Mouse (Mus musculus) embryo, embryonic 10 days (tissue): ENCODE data around the gene Kyat1.
"Not testable (repeated sequence)": the region's sequence is repeated elsewhere in the genome, so short reads cannot be mapped to it uniquely, and the experiment has no call there.

ENCODE experiments used
- DNase-seq: peaks from one replicate; pipeline ENCODE4 v3.0.0-alpha.2; 2015; ENCODE audit warnings: low spot score

The Kyat1 gene

DNA sequence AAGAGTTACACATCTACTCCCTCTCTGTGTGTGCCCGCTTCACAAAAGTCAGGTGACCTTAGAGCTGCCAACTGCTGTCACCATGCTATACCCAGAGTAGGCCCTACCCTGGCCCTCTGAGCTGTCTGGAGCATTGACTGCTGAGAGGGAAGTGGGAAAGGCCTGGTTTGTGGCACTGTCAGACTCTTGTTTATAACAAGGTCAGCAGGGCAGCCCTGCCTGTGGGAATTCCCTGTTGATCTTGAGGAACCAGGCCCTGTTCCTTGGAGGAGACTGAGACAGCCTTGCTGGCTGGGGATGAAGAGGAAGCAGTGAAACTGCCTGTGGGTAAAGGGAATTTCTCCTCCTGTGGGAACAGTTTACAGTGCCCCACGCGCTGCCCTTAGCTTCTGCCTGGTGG, 9.1 kb upstream of the Kyat1 start:
- no peak for DNase-seq

DNA sequence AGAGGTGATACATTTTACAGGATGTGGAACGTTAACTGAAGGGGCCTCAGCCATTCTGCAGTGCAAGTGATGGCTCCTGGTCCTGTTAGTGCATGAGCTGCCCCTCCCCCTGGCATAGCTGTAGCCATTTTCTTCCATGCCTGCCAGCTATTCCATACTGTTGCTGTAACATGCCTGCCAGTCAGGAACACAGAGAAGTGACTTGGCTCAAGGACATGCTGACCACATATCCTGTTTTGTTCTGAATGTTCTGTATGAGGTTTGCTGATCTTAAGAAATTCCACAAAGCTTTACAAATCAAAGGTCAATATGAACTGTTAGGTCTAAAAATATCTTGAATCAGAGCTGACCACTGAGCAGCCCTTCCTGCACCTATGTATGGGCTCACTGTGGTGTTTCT, 7.3 kb upstream of the Kyat1 start:
- no peak for DNase-seq

GRCm38 (mm10) chr2:30212169-30212545, 6.5 kb upstream of the Kyat1 start:
- no peak for DNase-seq

DNA sequence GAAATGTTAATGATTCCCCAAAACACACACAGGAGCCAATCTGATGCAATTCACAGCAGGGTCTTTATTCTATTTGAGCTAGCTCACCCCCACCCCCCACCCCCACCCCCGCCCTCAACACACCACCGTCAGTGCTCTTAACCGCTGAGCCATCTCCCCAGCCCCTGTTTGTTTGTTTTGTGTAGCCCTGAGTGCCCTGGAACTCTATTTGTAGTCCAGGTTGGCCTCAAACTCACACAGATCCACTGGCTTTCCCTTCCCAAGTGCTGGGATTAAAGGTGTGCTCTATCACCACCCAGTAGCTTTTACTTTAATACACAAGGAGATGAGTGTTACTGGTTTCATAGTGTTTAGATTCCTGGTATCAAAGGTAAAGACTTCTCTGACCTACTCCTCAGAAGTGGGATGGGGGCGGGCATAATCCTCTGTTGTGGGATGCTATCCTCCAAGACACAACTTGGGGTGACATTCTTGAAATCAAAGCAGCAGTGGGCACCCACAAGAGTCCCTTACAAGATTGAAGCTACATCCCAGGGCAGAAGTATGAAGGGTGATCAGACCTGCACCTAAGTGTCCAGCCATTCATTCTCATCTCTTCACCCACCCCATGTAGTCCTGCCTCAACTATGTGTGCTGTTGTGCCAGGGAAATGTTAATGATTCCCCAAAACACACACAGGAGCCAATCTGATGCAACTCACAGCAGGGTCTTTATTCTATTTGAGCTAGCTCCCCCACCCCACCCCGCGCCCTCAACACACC, 5.9 kb upstream of the Kyat1 start:
- no peak for DNase-seq

DNA sequence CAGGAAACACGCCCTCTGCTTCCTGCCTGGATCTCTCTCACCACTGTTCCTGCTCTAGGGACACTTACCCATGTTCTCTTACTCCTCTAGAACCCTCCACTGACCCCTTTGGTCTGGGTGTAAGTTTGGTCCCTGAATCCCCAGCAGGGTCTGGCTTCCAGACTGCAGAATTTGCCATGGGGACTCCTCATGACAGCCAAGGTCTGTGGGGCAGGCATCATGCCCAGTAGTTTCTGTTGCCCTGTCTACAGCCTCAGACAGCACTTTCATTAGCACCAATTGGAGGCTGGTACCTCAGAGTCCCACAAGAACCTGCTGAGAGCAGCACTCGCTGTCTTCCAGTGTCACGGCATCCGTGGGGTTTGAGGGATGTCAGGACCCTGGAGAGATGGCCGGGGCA, 2.2 kb upstream of the Kyat1 start:
- DNase-seq, result no peak

- no peak for DNase-seq
These were observed 1.8 kb upstream of the Kyat1 start for GRCm38 (mm10) chr2:30207401-30207800.

DNA sequence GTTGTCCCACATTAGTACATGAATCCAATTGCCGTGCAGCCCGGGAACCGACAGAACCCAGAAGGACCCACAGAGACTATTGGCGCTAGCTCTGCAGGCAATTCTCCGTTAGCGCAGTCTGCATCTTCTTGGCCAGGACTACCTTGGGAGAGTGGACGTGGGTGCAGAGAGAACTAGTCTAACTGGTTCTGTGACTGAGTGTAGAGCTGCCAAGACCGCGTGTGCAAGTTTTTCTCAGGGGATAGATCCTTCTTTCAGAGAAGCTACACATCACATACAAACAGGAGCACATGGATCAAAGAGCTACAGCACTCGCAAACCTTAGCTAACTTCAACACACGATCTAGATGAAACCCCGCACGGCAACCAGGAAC, 405 bp downstream of the Kyat1 start:
- DNase-seq, result peak; percentile 36

DNA sequence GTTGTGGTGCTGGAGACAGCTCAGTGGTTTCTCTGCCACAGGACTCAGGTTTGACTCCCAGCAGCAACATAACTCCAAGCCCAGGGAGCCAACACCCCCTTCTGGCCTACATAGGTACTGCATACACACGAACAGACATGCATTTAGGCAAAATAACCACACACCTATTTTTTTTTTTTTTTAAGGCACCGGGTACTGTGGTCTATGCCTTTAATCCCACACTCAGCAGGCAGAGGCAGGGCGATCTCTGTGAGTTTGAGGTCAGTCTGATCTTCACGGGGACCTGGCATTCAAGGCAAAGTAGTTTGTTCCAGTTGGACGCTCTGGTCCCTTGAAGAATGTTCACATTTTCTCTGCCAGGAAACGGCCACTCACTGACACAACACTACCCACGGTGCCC, 2.2 kb downstream of the Kyat1 start:
- peak; percentile 47 for DNase-seq

GRCm38 (mm10) chr2:30200388-30200925, 5.2 kb downstream of the Kyat1 start:
- no peak for DNase-seq

DNA sequence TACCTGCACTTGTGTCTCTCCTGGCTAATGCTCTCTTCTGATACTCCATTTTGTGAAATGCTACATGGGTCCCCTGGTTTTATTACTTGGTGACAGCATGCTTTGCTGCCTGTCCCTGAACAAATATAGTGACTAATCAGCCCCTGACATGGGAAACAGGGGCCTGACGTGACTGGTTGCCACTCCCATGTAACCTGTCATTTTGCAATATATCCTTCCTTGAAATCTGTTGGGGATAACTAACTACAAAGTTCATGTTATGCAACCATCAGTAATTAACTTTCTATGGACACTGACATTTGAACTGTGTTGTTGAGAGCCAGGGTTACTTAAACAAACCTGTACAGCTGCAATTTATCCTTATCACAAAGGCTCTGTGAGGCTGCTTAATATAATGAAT, 5.7 kb downstream of the Kyat1 start:
- DNase-seq, result no peak

GRCm38 (mm10) chr2:30198021-30198420, 7.6 kb downstream of the Kyat1 start:
- DNase-seq, result no peak

GRCm38 (mm10) chr2:30194656-30195055, 11.0 kb downstream of the Kyat1 start:
- no peak for DNase-seq

GRCm38 (mm10) chr2:30191790-30192580, 13.7 kb downstream of the Kyat1 start:
- no peak for DNase-seq

- DNase-seq, result no peak
These were observed 20.0 kb downstream of the Kyat1 start for GRCm38 (mm10) chr2:30185681-30186080.

- DNase-seq, result no peak
These were observed 20.4 kb downstream of the Kyat1 start for GRCm38 (mm10) chr2:30185276-30185675.

DNA sequence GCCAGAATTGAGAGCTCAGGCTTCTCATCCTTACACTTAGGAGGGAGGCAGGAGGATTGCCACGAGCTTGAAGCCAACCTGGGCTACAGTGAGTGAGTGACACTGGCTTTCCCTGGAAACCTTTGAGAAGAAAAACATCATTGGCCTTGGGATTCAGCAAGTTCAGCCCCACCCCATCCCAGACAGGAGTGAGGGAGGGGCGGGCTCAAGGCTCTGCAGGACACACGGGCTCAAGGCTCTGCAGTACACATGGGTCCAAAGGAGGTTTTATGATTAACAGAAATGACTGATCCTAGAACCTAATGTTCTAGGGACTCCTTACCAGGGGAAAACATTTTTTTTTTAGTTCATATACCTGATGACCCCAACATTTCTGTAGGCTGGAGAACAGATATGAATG, 21.9 kb downstream of the Kyat1 start:
- no peak for DNase-seq

DNA sequence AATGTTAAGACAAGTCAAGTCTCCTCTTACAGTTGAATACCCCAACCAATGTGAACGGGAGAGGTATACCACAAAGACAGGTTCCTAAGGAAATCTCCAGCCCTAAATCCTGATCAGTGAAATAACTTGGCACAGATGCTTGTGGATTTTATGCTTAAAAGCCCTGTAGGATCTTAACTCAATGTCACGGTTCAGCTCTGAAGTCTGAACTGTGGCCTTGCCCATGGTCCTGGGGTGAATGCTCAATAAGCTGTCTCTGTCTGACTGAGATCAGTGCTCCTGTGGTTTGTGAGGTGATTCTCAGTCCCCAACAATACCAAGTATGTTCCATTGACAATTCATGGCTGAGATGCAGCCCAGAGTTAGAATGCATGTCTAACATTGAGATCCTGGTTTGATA, 23.2 kb downstream of the Kyat1 start:
- no peak for DNase-seq

DNA sequence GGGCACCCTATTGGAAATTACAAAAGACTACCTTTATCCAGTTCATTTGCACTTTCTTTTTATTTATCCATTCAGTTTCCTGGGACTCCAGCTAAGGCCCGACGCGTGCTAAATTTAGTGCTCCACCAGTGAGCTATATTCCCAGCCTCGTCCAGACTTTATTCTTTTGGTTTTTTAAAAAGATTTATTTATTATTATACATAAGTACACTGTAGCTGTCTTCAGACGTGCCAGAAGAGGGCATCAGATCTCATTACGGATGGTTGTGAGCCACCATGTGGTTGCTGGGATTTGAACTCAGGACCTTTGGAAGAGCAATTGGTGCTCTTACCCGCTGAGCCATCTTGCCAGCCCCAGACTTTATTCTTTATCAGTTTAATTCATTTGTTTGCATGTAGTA, 26.9 kb downstream of the Kyat1 start:
- DNase-seq, result not testable (repeated sequence)

- DNase-seq, result peak; percentile 99
These were observed 27.7 kb downstream of the Kyat1 start, which contains the start of gene Spout1 for GRCm38 (mm10) chr2:30177700-30178675. TSS of gene Spout1 (minus strand) at chr2:30178459.

GRCm38 (mm10) chr2:30176561-30176960, 29.1 kb downstream of the Kyat1 start:
- DNase-seq, result no peak

- DNase-seq, result no peak
These were observed 29.8 kb downstream of the Kyat1 start for GRCm38 (mm10) chr2:30175897-30176296.
